Mouse (Mus musculus) heart, adult 2 months (tissue): ENCODE measurements at regions not wholly inside any gene's neighbourhood (a gene's known extent, or its start where the extent isn't known, plus 50 kb on each side); places are given as distances from the start of the nearest gene placed in this dataset.

Source experiments
- CTCF ChIP-seq: fragments of 200-600 bp; IDR thresholded peaks from 2 replicates; pipeline ENCODE4 v1.8.1; 2022; ENCODE audit warnings: antibody characterized with exemption, mild to moderate bottlenecking, moderate library complexity
- POLR2A ChIP-seq: fragments of 200-500 bp; IDR thresholded peaks from 2 replicates; pipeline ENCODE4 v1.6.1; 2011; ENCODE audit warnings: mild to moderate bottlenecking, low read depth, low read length, control low read depth; ENCODE audit not compliant: insufficient read depth

DNA sequence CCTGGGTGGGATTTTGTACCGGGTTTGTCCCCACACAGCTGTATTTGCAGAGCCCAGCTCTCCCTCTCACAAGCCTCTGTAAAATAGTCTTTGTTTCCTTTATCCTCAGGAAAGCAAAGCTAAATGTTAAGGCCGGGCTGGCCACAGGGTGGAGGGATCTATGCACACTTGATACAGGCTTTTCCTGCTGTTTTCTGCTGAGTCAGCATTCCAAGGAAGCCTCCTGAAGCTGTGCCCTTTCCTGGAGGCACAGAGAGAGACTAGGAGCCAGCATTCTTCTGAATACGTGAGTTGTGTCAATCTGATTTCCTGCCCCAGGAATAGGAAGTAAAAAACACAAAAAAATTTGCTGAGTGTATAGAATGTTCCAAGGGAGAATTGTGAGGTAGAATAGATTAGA, 322.2 kb downstream of the Tshz3 start:
- no peak for TF ChIP-seq CTCF
- TF ChIP-seq POLR2A = no peak
